ENCODE assay signal across 8 mouse cellular contexts in genomic region chr8:47932028-47932790, GRCm38 (mm10). TPM values are rescaled to one million over a fixed set of nuclear protein-coding genes. Genes with fewer than 3 reads are reported as not detected.
DNase-seq lines count a peak whose midpoint lies in the region; ATAC-seq lines count a peak whose summit lies in the region.

No protein-coding gene starts in this region.

- no peak overlapping the region for H3K9ac ChIP-seq in embryonic facial prominence, embryonic 11.5 days (replicated peaks; ENCODE audit: low read length)
- H3K9ac ChIP-seq in hindbrain, embryonic 14.5 days: peak overlapping the region; percentile 31
- H3K9ac ChIP-seq in liver, embryonic 15.5 days: no peak overlapping the region
- no peak overlapping the region for H3K9ac ChIP-seq in neural tube, embryonic 15.5 days (replicated peaks)

- H3K27ac ChIP-seq in embryonic facial prominence, embryonic 11.5 days (replicated peaks; ENCODE audit: low read depth, low read length): peak overlapping the region; percentile 47
- peak overlapping the region; percentile 41 for H3K27ac ChIP-seq in hindbrain, embryonic 14.5 days
- H3K27ac ChIP-seq in liver, embryonic 15.5 days (replicated peaks): no peak overlapping the region
- H3K27ac ChIP-seq in neural tube, embryonic 15.5 days (replicated peaks): peak overlapping the region; percentile 23; the same call in 1 of the 2 replicates

- DNase-seq in heart, adult 11 months: peak; percentile 94
- no peak for DNase-seq in heart, adult 8-10 months (ENCODE audit: low spot score)
- DNase-seq in embryonic facial prominence, embryonic 11.5 days (ENCODE audit: low spot score): peak; percentile 74
- DNase-seq in hindbrain, embryonic 14.5 days (ENCODE audit: low spot score): peak; percentile 36
- no peak for DNase-seq in cerebellum, adult 8-10 months
- no peak for DNase-seq in adrenal gland, postnatal 36 days

- H3K4me2 ChIP-seq in embryonic facial prominence, embryonic 11.5 days (ENCODE audit: low read depth, low read length): no peak overlapping the region
- peak overlapping the region; percentile 42 for H3K4me2 ChIP-seq in hindbrain, embryonic 14.5 days (replicated peaks)
- no peak overlapping the region for H3K4me2 ChIP-seq in liver, embryonic 15.5 days
- H3K4me2 ChIP-seq in neural tube, embryonic 15.5 days: peak overlapping the region; percentile 25

- H3K4me1 ChIP-seq in embryonic facial prominence, embryonic 11.5 days (ENCODE audit: control insufficient read depth, insufficient read depth, low read length): 0 out of 2 replicates have a peak, but pooled peaks cover 2% of the 10 kb centered on the region
- H3K4me1 ChIP-seq in hindbrain, embryonic 14.5 days (replicated peaks; ENCODE audit: control insufficient read depth, insufficient read depth, low read length): peaks cover 15% of the 10 kb centered on the region
- no peaks in the 10 kb centered on the region; the same call in 1 of the 2 replicates for H3K4me1 ChIP-seq in liver, embryonic 15.5 days (replicated peaks)
- H3K4me1 ChIP-seq in neural tube, embryonic 15.5 days: peaks cover 26% of the 10 kb centered on the region

- no peaks in the 10 kb centered on the region for H3K36me3 ChIP-seq in embryonic facial prominence, embryonic 11.5 days (replicated peaks; ENCODE audit: control insufficient read depth, insufficient read depth, low read depth, low read length)
- no peaks in the 10 kb centered on the region for H3K36me3 ChIP-seq in hindbrain, embryonic 14.5 days (replicated peaks; ENCODE audit: control insufficient read depth, insufficient read depth)
- H3K36me3 ChIP-seq in liver, embryonic 15.5 days (replicated peaks): no peaks in the 10 kb centered on the region
- no peaks in the 10 kb centered on the region for H3K36me3 ChIP-seq in neural tube, embryonic 15.5 days

- WGBS in embryonic facial prominence, embryonic 11.5 days: 30% methylated on average over 16 of the region's 16 CpGs
- WGBS in hindbrain, embryonic 14.5 days: 27% methylated on average over 16 of the region's 16 CpGs
- WGBS in liver, embryonic 15.5 days (ENCODE audit: insufficient replicate concordance): 64% methylated on average over 16 of the region's 16 CpGs
- WGBS in neural tube, embryonic 15.5 days: 40% methylated on average over 16 of the region's 16 CpGs

- peak; percentile 76 for ATAC-seq in embryonic facial prominence, embryonic 11.5 days (replicated peaks; ENCODE audit: insufficient number of reproducible peaks, low FRiP score, low TSS enrichment, low read depth)
- peak; percentile 73 for ATAC-seq in hindbrain, embryonic 14.5 days (ENCODE audit: low FRiP score)
- ATAC-seq in liver, embryonic 15.5 days (ENCODE audit: insufficient read depth): peak; percentile 34; the same call in 1 of the 2 replicates
- peak; percentile 64; the same call in 1 of the 2 replicates for ATAC-seq in neural tube, embryonic 15.5 days (ENCODE audit: low FRiP score)

- H3K9me3 ChIP-seq in embryonic facial prominence, embryonic 11.5 days (replicated peaks; ENCODE audit: control insufficient read depth, low read length): no peaks in the 10 kb centered on the region
- no peaks in the 10 kb centered on the region for H3K9me3 ChIP-seq in hindbrain, embryonic 14.5 days (ENCODE audit: control insufficient read depth, low read length)
- H3K9me3 ChIP-seq in liver, embryonic 15.5 days (replicated peaks): no peaks in the 10 kb centered on the region
- no peaks in the 10 kb centered on the region for H3K9me3 ChIP-seq in neural tube, embryonic 15.5 days (replicated peaks)

- H3K4me3 ChIP-seq in embryonic facial prominence, embryonic 11.5 days (ENCODE audit: low read depth, low read length): no peak overlapping the region
- no peak overlapping the region for H3K4me3 ChIP-seq in hindbrain, embryonic 14.5 days (replicated peaks; ENCODE audit: low read length)
- H3K4me3 ChIP-seq in liver, embryonic 15.5 days (replicated peaks): no peak overlapping the region
- H3K4me3 ChIP-seq in neural tube, embryonic 15.5 days (replicated peaks): no peak overlapping the region

- H3K27me3 ChIP-seq in embryonic facial prominence, embryonic 11.5 days (ENCODE audit: control insufficient read depth, insufficient read depth, low read length): no peaks in the 10 kb centered on the region
- H3K27me3 ChIP-seq in hindbrain, embryonic 14.5 days (ENCODE audit: control insufficient read depth, insufficient read depth, low read length): no peaks in the 10 kb centered on the region
- no peaks in the 10 kb centered on the region for H3K27me3 ChIP-seq in liver, embryonic 15.5 days
- H3K27me3 ChIP-seq in neural tube, embryonic 15.5 days (replicated peaks): no peaks in the 10 kb centered on the region

RNA-seq across cellular contexts. Expression of gene Wwc2, which starts 58.5 kb away (rescaled TPM):
- total RNA-seq in heart, adult 8-10 months (2022): 10 to 100 TPM; 24.1 to 25.3 (median 24.6) TPM
- 8.8 and 9.7 TPM in 2 replicates for polyA plus RNA-seq in embryonic facial prominence, embryonic 11.5 days (2014; fragmentation: Nextera tagmentation; extraction: Ambion mirVana)
- 7.3 and 7.7 TPM in 2 replicates for polyA plus RNA-seq in hindbrain, embryonic 14.5 days (2014; fragmentation: Nextera tagmentation; extraction: Ambion mirVana)
- 1.4 and 1.7 TPM in 2 replicates for polyA plus RNA-seq in liver, embryonic 15.5 days (2015; fragmentation: Nextera tagmentation; extraction: Ambion mirVana)
- 5.8 and 6.1 TPM in 2 replicates for polyA plus RNA-seq in neural tube, embryonic 15.5 days (2015; fragmentation: Nextera tagmentation; extraction: Ambion mirVana)
- 10 to 100 TPM; 25.1 to 26.0 TPM for total RNA-seq in adrenal gland, postnatal 36 days (2021)

Comparison
In these comparisons a context has a peak if more than half of its experiments do, and no peak if none do; other contexts are left out.
1. DNase-seq: peak in heart, adult 11 months (single experiment), embryonic facial prominence, embryonic 11.5 days (single experiment) and hindbrain, embryonic 14.5 days (single experiment); none in heart, adult 8-10 months (single experiment), cerebellum, adult 8-10 months (single experiment) and adrenal gland, postnatal 36 days (0 of 2).
2. H3K4me2 ChIP-seq: peak in hindbrain, embryonic 14.5 days (single experiment) and neural tube, embryonic 15.5 days (single experiment); none in embryonic facial prominence, embryonic 11.5 days (single experiment) and liver, embryonic 15.5 days (single experiment).
3. Peak in every context shown above with its lines, with median percentiles within 50 percentile points of each other: ATAC-seq.